Mouse (Mus musculus) erythroblast, adult 5-6 weeks (primary cell): Measurements from ENCODE around the gene Tacc2. TPM values are rescaled to one million over a fixed set of nuclear protein-coding genes. Genes with fewer than 3 reads are reported as not detected.

ENCODE experiments used
- ATAC-seq: replicated peaks from 2 replicates; pipeline ENCODE4 v1.8.0; 2016; ENCODE audit warnings: moderate number of reproducible peaks, mild to moderate bottlenecking, moderate TSS enrichment, inconsistent platforms; ENCODE audit not compliant: poor library complexity, low FRiP score, severe bottlenecking
- total RNA-seq, 2 experiments: library from RNA; stranded (forward) in 1 of 2; stranded (reverse) in 1 of 2; fragments of 150-400 nt in 1 of 2; fragments of 200-764, 138-1000 nt in 1 of 2; gene quantifications; 2 replicates each; pipeline versions ENCODE4 v1.2.3 to v1.2.4; 2015 to 2017; ENCODE audit warnings: low replicate concordance in 2 of 2

Tacc2 gene
- total RNA-seq, 2 experiments from 2014 or later = 0.19 to 2.5 TPM

DNA sequence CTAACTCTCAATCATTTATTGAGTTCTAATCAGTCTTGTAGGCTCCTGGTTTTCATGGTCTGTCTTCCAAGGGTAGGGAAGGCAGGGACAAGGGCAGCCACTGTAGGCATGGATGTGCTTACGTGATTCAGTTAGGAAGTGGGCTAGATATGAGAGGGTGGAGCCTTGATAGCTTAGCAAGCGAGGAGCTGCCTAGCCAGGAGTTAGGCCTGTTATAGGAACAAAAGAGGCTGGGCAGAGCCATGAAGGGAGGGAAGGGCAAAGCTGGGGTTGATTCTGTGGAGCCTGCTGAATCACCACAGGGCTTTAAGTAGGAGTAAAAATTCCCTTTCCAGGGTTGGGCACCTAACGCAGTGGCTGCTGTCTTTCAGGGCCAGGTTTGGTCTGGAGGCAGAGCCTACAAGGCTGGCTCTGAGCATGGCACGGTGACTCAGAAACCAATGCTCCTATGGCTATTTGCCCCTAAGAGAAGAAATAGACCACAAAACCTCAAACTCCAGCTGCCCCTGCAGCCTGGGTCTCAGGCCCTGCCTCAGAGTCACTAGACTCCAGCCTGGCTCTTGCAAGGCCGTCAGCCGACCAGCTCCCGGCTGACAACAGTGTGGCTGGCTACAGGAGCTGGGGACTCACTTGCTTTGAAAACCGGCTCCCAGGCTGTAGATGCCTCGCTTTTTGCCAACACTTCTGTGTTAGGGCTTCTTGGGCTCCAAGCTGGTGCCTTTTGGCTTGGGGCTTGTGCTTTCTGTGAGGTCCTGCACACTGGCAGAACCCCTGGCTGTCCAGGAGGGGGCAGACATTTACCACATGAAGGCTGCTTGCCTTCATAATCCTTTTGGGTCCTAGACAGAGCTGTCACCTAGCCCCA is 96.2 kb downstream of the Tacc2 start:
- no peak for ATAC-seq

DNA sequence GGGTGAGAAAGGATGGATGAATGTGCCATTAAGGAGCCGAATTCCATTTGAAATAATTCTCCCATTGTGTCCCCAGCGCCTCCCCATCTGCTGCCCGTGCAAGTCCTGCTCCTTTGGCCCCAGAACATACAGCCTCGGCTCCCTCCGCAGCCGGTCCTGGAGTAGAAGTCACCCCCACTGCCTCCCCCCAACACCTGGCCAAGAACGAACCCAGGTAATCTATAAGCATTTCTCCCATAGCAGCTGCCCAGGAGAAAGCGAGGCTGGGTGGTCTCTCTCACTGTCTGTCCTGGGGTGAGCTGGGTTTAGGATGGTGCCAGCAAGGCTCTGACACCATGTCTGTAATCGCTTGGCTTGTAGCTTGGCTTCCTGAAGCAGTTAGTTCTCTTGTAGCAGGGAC is 97.3 kb downstream of the Tacc2 start:
- ATAC-seq = no peak

DNA sequence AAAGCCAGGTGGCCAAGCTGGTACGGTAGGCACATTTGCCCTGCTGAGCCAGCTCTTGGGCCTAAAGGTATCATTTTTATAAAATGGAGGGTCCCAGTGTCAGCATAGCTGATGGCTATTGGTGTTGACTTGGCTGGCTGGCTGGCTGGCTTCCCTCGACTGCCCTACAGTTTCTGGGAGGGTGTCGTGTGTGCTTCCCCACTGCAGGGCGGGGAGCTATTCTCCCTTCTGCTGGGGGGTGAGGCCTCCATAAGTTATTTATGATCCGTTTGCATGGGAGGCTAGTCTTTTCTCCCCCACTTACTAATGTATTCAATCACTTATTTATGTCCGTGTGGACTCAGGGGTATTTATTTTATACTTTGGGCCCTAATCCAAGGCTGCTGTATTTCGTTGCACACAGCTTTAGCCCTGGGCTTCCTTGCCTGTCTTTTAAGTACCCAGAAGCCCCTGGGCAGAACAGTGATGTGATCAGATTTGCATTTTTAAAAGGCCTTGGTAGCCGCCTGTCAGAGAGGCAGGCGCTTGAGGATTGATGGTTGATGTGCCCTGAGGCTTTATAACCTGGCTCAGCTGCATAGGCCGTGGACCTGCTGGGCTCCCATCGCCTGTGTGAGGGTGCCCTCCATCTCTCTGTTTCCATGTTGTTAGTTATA is 99.8 kb downstream of the Tacc2 start:
- ATAC-seq = no peak

DNA sequence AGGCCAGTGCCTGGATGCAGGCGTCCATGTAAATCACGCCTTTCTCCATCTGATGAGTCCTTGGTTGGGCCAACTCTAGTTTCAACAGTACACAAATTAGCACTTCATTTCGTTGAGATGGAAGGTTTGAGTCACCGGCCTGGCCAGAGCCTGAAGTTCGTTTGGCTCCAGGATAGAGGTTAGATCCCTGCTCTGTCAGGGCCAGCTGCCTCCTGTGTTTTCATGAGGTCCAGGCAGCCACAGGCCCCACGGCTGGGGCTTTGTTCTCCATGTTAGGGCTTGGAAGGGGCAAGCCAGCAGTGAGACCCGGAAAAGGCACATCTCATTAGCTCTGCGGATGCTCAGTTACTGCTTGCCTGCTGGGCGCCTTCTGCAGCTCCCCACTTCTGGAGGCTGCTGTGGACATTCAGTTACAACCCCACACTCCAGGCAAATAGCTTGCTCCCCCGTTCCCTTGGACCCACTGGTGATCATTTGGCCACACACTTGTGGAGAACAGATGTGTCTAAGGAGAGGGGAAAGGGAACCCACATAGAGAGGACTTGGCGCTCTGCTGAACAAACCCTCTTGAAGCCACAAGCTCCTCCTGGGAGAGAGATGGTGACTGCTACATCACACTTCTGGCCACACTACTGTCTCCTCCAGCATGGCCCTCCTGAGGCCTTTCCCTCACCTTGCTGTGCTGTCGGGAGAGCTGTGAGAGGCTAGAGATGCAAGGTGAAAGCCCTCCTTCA is 100.5 kb downstream of the Tacc2 start:
- no peak for ATAC-seq

DNA sequence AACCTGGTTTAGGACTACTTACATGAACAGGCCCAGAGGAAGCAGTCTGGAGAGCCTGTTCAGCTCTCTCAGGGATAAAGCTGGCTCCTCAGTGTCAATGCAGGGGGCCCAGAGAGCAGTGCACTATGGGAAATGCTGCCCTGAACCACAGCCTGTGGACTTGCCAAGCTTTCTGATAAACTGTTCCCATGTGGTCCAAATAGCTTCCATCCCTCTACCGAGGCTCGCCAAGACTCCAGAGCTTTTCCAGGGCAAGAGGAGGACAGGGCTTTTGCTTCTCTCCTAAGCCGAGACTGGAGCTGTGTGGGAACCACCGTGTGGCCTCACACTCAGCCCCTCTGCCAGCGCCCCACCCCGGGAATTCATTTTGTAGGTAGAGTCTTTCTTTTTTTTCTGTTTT is 101.2 kb downstream of the Tacc2 start:
- ATAC-seq = no peak

DNA sequence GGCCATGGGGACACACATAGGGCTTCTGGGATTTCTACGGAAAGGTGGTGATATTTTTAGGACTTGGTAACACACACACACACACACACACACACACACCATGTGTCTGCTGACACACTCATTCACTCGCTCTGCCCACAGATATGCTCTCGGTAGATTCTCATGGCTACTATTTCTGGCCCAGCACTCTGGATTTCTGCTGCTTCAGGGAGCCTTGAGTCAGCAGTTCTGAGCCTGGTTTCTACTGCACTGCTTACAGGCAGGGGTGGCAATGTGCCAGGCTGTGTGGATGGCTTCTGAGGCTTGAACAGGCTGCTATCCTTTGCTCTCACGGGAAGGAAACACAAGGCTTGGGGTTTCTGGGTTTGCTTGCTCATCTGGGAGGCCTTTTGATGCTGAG is 104.6 kb downstream of the Tacc2 start:
- no peak for ATAC-seq

DNA sequence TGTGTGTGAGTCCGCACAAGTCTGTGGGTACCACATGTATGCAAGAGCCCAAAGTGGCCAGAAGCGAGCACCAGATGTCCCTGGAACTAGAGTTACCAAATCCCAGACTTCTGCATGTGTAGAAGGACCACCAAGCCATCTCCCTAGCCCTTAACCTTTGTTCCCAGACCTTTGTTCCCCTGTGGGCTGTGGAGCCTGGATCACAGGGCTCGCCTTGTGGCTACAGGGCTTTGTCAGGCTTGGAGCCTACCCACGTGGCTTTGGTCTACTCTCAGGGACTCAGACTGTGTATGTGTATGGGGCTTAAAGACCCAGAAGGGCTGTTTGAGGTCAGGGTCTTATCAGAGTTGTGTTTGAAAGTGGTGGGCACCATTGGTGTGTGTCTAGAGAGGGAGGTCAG is 111.4 kb downstream of the Tacc2 start:
- ATAC-seq = no peak

DNA sequence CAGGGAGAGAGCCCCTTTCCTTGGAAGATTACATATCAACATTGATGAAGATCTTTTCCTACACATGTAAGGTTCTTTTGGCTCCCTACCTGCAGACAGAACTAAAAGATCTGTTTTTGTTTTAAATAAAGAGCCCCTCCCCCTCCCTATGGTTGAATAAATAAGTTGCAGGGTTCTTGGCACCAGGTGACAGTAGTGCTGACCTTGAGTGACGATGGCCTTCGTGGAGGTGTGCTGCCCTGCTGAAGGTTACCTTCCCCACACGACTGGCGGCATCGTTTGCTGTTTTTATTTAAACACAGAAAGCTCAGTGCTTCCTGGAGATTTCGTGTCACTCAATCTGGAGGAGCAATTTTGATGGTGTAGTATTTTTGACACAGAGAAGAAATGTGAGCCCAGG is 113.6 kb downstream of the Tacc2 start:
- ATAC-seq = no peak

DNA sequence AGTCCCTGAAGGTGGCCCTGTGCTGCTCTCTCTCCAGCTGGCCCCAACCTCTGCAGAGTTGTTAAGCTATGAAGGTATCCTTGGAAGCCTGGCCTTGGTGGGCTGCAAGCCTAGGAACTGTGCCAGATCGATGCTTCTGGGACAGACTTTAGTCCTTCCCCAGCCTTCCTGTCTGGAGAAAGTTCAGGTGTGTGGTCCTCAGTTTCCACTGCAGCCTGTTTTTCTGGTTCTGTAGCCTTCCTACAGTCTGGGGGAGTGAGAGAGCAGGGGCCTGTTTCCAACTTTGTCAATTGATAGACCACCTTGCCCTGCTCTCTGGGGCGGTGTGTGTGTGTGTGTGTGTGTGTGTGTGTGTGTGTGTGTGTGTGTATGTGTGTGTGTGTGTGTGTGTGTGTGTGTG is 114.7 kb downstream of the Tacc2 start:
- no peak for ATAC-seq

DNA sequence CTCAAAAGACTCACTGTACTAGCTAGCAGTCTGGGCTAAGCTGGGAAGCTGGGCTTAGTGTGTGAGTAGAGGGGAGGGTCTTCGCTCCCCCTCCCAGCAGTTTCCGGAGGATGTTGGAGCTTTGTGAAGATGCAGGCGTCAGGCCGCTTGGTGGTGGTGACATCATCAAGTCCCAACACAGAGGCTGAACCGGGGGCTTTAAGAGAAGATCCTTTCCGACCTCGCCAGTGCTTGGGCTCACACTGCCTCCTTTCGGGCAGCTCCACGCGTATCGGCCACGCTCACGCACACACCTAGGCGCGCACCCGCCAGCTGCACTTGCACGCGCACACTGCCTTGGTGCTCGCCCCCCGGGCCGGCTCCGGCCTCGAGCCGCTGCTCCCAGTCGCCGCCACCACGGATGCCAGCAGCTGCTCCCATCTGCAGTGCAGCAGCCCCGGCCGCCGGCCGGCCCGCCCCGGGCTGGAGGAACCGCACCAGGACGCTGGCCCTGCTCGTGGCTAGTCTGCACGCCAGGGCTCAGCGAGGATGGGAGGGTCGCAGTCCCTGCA is 115.2 kb downstream of the Tacc2 start:
- no peak for ATAC-seq

DNA sequence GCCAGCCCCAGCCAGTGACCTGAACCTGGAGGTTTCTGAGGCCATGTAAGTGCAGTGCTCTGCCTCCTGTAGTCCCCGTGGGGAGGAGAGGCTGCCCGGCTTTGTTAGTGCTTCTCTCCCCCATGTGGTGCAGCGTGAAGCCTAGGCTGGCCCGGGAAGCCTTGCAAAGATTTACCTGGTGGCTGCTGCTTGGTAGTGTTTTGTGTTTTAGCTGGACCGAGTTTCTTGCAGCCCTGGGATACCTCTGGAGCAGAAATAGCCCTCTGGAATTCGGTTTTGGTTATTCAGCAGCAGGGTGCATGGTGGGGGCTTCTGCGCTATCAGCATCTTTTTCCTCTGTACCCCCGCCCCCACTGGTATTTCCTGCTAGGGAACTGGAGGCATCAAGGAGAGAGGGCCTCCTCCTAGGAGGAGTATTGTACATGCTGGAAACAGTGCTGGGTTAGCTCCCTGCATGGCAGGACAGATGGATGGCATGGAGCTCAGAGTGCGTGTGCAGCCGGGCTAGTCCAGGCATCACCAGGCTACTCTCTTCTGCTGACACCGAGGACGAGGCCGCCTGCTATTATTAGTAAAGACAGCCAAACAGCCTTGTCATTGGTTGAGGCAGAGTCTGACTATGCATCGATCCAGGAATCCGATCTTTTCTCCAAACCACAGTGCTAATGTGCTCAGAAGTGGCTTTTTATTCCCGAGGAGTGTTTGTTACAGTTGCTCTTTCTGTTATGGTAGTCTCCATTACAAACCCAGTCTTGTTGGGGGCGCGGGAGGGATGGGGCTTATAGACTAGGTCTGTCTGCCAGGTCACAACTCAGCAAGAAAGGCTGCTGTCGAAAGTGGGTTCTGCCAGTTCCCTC is 115.9 kb downstream of the Tacc2 start:
- no peak for ATAC-seq

DNA sequence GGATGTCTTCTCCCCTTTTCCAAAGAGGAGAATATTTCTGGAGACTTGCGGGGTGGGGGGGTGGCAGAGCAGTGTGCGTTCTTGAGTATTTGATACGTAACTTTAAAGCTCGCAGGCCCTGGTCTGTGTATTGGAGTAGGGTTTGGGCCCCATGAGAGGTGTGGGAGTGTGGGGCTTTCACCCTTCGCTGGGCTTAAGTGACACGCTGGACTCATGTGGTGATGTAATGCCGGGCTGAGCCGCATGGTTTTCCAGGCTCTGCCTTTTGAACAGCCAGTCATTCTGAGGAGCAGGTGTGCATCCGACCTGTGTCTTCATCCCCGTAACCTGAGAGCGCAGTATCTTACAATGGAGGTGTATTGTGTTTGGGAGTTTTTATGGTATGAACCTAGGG is 116.6 kb downstream of the Tacc2 start:
- no peak for ATAC-seq

DNA sequence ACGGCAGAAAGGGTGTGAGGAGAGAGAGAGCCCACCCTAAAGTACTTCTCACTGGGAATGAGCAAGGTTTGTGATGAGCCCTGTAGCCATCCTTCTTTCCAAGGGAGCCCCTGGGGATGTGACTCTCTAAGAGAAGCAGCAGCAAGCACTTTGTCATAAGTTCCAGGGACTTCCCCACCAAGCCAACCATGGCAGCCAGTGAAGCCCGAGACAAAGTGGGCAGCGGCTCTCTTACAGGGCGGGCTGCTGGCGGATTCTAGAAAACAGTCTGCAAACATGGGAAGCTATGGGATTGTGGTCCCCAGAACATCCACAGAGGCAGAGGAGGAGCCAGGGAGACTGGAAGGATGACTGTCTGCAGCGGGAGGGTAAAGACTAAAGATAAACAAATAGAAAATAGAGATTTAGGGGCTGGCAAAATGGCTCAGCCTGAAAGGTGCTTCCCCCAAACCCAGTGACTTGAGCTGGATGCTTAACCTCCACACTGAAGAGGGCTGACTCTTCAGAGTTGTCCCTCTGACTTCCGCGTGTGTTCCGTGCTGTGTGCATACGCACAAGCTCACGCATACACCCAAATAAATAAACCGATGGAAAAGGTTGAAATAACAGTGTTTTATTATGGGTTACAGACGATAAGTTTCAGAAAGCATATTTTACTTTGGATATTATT is 118.6 kb downstream of the Tacc2 start:
- ATAC-seq = no peak

DNA sequence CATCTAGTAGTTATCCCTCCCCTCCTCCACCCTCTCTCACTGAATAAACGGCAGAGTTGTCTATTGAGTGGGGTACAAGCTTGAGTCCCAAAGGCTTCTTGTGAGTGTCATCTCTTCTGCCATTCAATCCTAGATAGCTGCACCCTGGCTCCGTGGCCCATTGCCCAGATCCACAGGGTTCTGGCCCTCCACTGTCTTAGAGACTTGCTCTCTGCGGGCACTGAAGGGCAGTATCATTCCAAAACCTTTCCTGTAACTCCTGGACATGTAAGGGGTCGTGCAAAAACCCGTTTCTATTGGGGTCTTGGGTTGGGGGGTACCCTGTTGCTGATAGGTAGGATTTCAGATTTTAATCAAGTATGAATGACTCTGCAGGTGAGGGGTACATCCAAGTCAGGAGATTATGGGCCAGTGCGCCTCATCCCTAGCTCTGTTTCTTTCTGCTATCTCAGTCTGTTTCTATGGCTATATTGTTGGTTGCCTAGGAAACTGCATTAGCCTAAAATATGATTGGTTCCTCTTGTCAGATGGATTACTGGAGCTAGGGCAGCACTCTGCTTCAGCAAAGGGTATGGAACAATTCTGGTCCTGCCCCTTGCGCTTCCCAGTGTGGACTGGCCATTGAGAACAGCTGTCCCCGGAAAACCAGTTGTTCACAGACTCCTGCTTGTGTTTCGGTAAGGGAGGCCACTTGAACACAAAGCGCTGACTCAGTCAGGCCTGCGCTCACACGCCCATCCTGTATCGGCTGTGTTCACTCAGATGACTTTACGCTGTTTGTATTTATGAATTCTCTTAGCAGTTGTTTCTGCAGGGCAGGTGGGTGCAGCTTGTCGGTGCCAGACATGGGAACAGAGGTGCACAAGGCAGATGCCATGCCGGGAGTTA is 119.4 kb downstream of the Tacc2 start:
- ATAC-seq = no peak

DNA sequence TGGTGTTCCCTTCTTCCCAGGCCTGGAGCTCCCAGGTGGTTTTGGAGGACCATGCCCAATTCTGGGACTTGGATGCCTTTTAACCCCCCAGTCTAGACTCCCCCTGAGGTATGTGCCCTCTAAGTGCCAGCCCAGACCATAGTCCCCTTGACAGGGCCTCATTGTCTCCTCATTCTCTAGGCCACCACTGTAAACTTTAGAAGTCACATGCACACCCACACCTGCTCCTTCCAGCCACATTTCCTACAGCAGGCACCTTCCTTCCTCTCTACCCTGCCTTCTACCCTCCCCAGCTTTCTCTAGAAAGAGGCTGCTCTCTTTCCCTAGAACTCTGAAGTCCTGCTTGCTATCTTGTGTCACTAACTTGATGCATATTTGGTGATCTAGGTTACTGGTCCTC is 121.2 kb downstream of the Tacc2 start:
- no peak for ATAC-seq

DNA sequence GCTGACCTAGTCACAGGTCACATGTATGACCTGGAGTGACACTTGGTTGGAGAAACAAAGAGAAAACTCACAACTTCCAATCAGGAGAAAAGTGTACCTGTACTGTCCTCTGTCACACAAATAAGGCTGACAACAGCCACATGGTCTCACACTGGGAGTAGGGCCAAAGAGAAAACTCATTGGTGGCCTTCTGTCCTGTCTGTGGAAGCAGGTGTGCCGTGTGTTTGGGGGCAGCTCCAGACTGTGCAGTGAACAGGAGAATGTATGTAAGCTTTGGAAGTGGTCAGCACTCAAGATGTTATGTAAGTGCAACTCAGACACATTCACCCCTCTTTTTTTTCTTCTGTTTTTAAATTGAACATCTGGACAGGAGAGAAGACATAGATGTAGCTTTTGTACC is 124.1 kb downstream of the Tacc2 start:
- ATAC-seq = no peak

DNA sequence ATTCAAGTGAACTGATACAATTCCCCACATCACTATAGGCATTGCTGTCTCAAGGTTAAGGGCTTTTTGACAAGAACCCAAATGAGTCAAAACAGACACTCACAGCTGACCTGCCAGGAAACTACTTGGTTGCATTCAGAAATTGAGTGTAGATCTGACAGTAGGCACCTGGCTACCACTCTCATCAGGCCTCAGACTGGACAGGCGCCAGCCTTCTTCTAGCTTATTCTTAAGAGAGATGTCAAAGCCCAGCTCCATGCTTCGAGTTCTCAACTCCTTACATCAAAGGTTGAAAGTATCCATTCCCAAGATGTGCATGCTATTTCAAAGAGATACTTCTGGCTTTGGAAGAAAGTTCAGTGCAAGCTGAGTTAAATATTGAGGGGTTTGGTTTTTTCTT is 128.0 kb downstream of the Tacc2 start:
- ATAC-seq = no peak

DNA sequence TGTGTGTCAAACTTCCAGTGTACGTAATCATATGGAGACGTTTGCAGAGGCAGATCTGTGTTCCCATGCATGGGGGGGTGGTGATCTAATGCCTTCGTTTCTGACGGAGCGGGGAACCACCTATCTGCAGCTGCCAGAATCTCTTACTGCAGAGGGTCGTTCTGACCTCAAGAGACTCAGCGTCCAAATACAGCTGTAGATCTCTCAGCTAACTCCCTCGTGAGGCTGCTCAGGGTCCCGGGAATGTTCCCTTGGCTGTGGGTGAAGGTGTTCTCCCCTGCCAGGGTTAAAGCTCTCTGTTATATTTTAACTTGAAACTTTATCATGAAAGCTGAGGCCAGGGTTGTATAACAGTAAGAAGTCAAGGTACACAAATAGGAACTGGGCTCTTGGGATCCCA is 131.7 kb downstream of the Tacc2 start:
- ATAC-seq = no peak
